Mouse (Mus musculus): Measurements from ENCODE around the gene Phgdh. TPM values are rescaled to one million over a fixed set of nuclear protein-coding genes. Genes with fewer than 3 reads are reported as not detected.
A peak's percentile ranks its signal among the peaks of the same experiment; 100 is the strongest.

Phgdh gene
- polyA plus RNA-seq, 1 experiment from 2014 or later = 137 TPM

DNA sequence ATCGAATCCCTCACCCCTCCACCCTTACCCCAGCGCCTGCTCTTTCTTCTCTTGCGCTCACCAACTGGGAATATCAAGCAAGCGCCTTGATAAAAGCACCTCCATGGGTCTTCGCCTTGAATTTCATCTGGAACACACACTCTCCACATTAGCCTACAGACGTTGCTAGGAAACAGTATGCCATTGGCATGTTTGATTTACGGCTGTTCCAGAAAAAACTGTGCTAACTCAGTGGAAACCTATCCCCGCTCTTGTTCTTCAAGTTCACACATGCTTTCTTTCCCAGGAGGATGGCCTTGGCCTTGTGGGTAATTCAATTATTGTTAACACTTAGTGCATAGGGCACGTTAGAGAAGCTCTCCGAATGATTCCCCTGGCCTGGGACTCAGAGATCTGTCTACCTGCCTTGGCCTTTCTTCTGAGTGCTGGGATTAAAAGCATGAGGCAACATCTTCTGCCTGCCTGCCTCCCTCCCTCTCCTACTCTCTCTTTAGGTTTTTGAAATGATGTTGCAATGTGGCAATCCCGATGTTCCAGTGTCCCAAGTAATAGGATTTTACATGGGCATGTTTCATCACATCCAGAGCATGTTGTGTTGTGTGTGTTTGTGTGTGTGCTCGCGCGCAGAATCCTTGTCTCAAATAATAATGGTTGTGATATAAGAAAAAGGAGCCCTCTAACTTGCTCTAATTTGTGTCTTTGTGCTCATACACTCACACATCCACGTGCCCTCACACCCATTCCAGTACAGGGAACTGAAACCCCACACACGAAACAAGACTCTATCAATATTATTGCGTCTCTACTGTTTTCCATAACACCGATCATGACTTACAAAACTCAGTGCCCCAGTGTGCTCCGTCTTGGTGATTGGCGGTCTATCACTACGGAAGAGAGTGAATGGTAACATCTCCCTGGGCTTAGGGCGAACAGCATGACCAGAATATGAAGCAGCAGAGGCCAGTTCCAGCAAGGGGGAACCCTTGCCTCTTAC, 2.8 kb downstream of the Phgdh start:
- H3K9me3 ChIP-seq (replicated peaks; ENCODE audit: control insufficient read depth, low read length, poor library complexity, severe bottlenecking) = no peaks in the 10 kb centered on the region
- WGBS = 57% methylated on average over 22 of the region's 22 CpGs
- ATAC-seq = peak; percentile 61
- H3K36me3 ChIP-seq (ENCODE audit: control insufficient read depth, insufficient read depth, low read length) = no peaks in the 10 kb centered on the region
- H3K4me1 ChIP-seq (ENCODE audit: control insufficient read depth, insufficient read depth, low read length) = peaks cover 26% of the 10 kb centered on the region
- H3K27ac ChIP-seq (ENCODE audit: low read length) = peak overlapping the region; percentile 48; the same call in 1 of the 2 replicates
- H3K9ac ChIP-seq (ENCODE audit: low read depth, low read length) = no peak overlapping the region
- H3K4me3 ChIP-seq (ENCODE audit: low read depth, low read length) = no peak overlapping the region
- no peaks in the 10 kb centered on the region for H3K27me3 ChIP-seq (ENCODE audit: control insufficient read depth, insufficient read depth, low read depth, low read length)
- peak overlapping the region; percentile 98 for H3K4me2 ChIP-seq (ENCODE audit: low read length)

DNA sequence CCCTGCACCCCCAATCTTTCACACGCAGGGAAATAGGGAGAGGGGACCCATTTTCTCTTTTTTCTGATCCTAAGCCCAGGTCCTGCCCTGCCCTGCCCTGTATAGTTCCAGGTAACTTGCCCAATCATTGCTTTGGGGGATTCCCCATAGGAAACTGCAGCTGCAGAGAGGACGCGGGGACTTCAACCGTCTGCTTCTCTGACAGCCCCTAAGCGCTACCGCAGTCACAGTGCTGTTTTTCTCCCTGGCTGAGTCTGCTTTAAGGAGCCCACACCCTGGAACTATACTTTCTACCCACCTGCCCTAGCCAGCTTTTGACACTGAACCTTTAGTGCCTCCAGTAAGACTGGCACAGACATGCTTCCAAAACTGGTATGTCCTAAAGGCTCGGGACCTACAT, 3.9 kb downstream of the Phgdh start:
- no peak overlapping the region for H3K4me3 ChIP-seq (ENCODE audit: low read depth, low read length)
- ATAC-seq = no peak
- H3K4me1 ChIP-seq (ENCODE audit: control insufficient read depth, insufficient read depth, low read length) = peaks cover 26% of the 10 kb centered on the region
- H3K36me3 ChIP-seq (ENCODE audit: control insufficient read depth, insufficient read depth, low read length) = no peaks in the 10 kb centered on the region
- no peak overlapping the region; the same call in 1 of the 2 replicates for H3K4me2 ChIP-seq (ENCODE audit: low read length)
- no peak overlapping the region for H3K9ac ChIP-seq (ENCODE audit: low read depth, low read length)
- H3K27me3 ChIP-seq (ENCODE audit: control insufficient read depth, insufficient read depth, low read depth, low read length) = no peaks in the 10 kb centered on the region
- 73% methylated on average over 7 of the region's 7 CpGs for WGBS
- no peaks in the 10 kb centered on the region for H3K9me3 ChIP-seq (replicated peaks; ENCODE audit: control insufficient read depth, low read length, poor library complexity, severe bottlenecking)
- H3K27ac ChIP-seq (ENCODE audit: low read length) = no peak overlapping the region

DNA sequence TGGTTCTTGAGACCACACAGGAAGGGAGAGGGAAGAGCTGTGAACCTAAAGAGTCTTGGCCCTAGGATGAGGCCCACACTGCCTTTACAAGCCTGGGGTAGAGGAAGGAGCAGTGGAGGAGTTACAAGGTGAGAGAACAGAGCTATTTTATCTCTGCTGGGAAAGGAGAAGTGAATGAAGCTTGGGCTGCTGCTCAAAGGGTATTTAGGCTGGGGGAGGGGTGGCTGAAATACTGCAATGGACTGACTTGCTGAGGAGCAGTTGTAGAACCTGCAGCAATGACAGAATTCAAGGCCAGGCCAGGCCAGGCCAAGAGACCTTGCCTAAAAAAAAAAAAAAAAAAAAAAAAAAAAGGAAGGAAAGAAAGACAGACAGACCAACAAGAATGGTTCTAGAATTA, 4.5 kb downstream of the Phgdh start:
- Histone ChIP-seq H3K4me2 (ENCODE audit: low read length) (no peak overlapping the region), H3K9ac (ENCODE audit: low read depth, low read length) (no peak overlapping the region), H3K4me1 (ENCODE audit: control insufficient read depth, insufficient read depth, low read length) (peaks cover 26% of the 10 kb centered on the region), H3K27ac (ENCODE audit: low read length) (no peak overlapping the region), H3K27me3 (ENCODE audit: control insufficient read depth, insufficient read depth, low read depth, low read length) (no peaks in the 10 kb centered on the region), H3K9me3 (replicated peaks; ENCODE audit: control insufficient read depth, low read length, poor library complexity, severe bottlenecking) (no peaks in the 10 kb centered on the region), H3K36me3 (ENCODE audit: control insufficient read depth, insufficient read depth, low read length) (no peaks in the 10 kb centered on the region), H3K4me3 (ENCODE audit: low read depth, low read length) (no peak overlapping the region)
- no peak for ATAC-seq

- Histone ChIP-seq H3K36me3 (ENCODE audit: control insufficient read depth, insufficient read depth, low read length) (no peaks in the 10 kb centered on the region), H3K27me3 (ENCODE audit: control insufficient read depth, insufficient read depth, low read depth, low read length) (no peaks in the 10 kb centered on the region), H3K4me2 (ENCODE audit: low read length) (no peak overlapping the region), H3K9ac (ENCODE audit: low read depth, low read length) (no peak overlapping the region), H3K4me3 (ENCODE audit: low read depth, low read length) (no peak overlapping the region), H3K27ac (ENCODE audit: low read length) (no peak overlapping the region), H3K4me1 (ENCODE audit: control insufficient read depth, insufficient read depth, low read length) (peaks cover 20% of the 10 kb centered on the region), H3K9me3 (replicated peaks; ENCODE audit: control insufficient read depth, low read length, poor library complexity, severe bottlenecking) (no peaks in the 10 kb centered on the region)
- ATAC-seq = no peak
- 86% methylated on average over 2 of the region's 2 CpGs for WGBS
Measured at GRCm38 (mm10) chr3:98334010-98334409, 5.8 kb downstream of the Phgdh start.

GRCm38 (mm10) chr3:98324235-98324634, 15.6 kb downstream of the Phgdh start:
- ATAC-seq = no peak
- H3K27ac ChIP-seq (ENCODE audit: low read length) = no peak overlapping the region
- no peaks in the 10 kb centered on the region for H3K9me3 ChIP-seq (replicated peaks; ENCODE audit: control insufficient read depth, low read length, poor library complexity, severe bottlenecking)
- no peaks in the 10 kb centered on the region for H3K36me3 ChIP-seq (ENCODE audit: control insufficient read depth, insufficient read depth, low read length)
- no peaks in the 10 kb centered on the region for H3K27me3 ChIP-seq (ENCODE audit: control insufficient read depth, insufficient read depth, low read depth, low read length)
- H3K9ac ChIP-seq (ENCODE audit: low read depth, low read length) = no peak overlapping the region
- 70% methylated on average over 9 of the region's 9 CpGs for WGBS
- no peak overlapping the region for H3K4me3 ChIP-seq (ENCODE audit: low read depth, low read length)
- H3K4me1 ChIP-seq (ENCODE audit: control insufficient read depth, insufficient read depth, low read length) = peaks cover 2% of the 10 kb centered on the region; the same call in 1 of the 2 replicates
- no peak overlapping the region for H3K4me2 ChIP-seq (ENCODE audit: low read length)

GRCm38 (mm10) chr3:98322209-98322608, 17.6 kb downstream of the Phgdh start:
- Histone ChIP-seq H3K4me2 (ENCODE audit: low read length) (no peak overlapping the region), H3K9me3 (replicated peaks; ENCODE audit: control insufficient read depth, low read length, poor library complexity, severe bottlenecking) (no peaks in the 10 kb centered on the region), H3K27ac (ENCODE audit: low read length) (no peak overlapping the region), H3K4me3 (ENCODE audit: low read depth, low read length) (no peak overlapping the region), H3K9ac (ENCODE audit: low read depth, low read length) (no peak overlapping the region), H3K36me3 (ENCODE audit: control insufficient read depth, insufficient read depth, low read length) (no peaks in the 10 kb centered on the region), H3K27me3 (ENCODE audit: control insufficient read depth, insufficient read depth, low read depth, low read length) (no peaks in the 10 kb centered on the region), H3K4me1 (ENCODE audit: control insufficient read depth, insufficient read depth, low read length) (peaks cover 8% of the 10 kb centered on the region; the same call in 1 of the 2 replicates)
- 91% methylated on average over 5 of the region's 5 CpGs for WGBS
- no peak for ATAC-seq

- peak overlapping the region; percentile 69; the same call in 1 of the 2 replicates for H3K27ac ChIP-seq (ENCODE audit: low read length)
- no peak overlapping the region for H3K4me2 ChIP-seq (ENCODE audit: low read length)
- H3K4me3 ChIP-seq (ENCODE audit: low read depth, low read length) = no peak overlapping the region
- no peak overlapping the region for H3K9ac ChIP-seq (ENCODE audit: low read depth, low read length)
- peaks cover 8% of the 10 kb centered on the region; the same call in 1 of the 2 replicates for H3K4me1 ChIP-seq (ENCODE audit: control insufficient read depth, insufficient read depth, low read length)
- 12% methylated on average over 2 of the region's 2 CpGs for WGBS
- no peaks in the 10 kb centered on the region for H3K9me3 ChIP-seq (replicated peaks; ENCODE audit: control insufficient read depth, low read length, poor library complexity, severe bottlenecking)
- peak; percentile 83 for ATAC-seq
- no peaks in the 10 kb centered on the region for H3K36me3 ChIP-seq (ENCODE audit: control insufficient read depth, insufficient read depth, low read length)
- H3K27me3 ChIP-seq (ENCODE audit: control insufficient read depth, insufficient read depth, low read depth, low read length) = no peaks in the 10 kb centered on the region
Measured at GRCm38 (mm10) chr3:98319190-98319589, 20.6 kb downstream of the Phgdh start.

- WGBS = 49% methylated on average over 3 of the region's 3 CpGs
- ATAC-seq = no peak
- Histone ChIP-seq H3K9me3 (replicated peaks; ENCODE audit: control insufficient read depth, low read length, poor library complexity, severe bottlenecking) (no peaks in the 10 kb centered on the region), H3K9ac (ENCODE audit: low read depth, low read length) (no peak overlapping the region), H3K27me3 (ENCODE audit: control insufficient read depth, insufficient read depth, low read depth, low read length) (no peaks in the 10 kb centered on the region), H3K4me3 (ENCODE audit: low read depth, low read length) (no peak overlapping the region), H3K36me3 (ENCODE audit: control insufficient read depth, insufficient read depth, low read length) (no peaks in the 10 kb centered on the region), H3K4me1 (ENCODE audit: control insufficient read depth, insufficient read depth, low read length) (0 out of 2 replicates have a peak, but pooled peaks cover 8% of the 10 kb centered on the region), H3K4me2 (ENCODE audit: low read length) (no peak overlapping the region), H3K27ac (ENCODE audit: low read length) (peak overlapping the region; percentile 46; the same call in 1 of the 2 replicates)
Measured at GRCm38 (mm10) chr3:98317143-98317542, 22.6 kb downstream of the Phgdh start.

GRCm38 (mm10) chr3:98315181-98315580, 24.6 kb downstream of the Phgdh start:
- 74% methylated on average over 2 of the region's 2 CpGs for WGBS
- no peak overlapping the region for H3K27ac ChIP-seq (ENCODE audit: low read length)
- no peak overlapping the region for H3K9ac ChIP-seq (ENCODE audit: low read depth, low read length)
- H3K36me3 ChIP-seq (ENCODE audit: control insufficient read depth, insufficient read depth, low read length) = no peaks in the 10 kb centered on the region
- H3K9me3 ChIP-seq (replicated peaks; ENCODE audit: control insufficient read depth, low read length, poor library complexity, severe bottlenecking) = no peaks in the 10 kb centered on the region
- H3K4me1 ChIP-seq (ENCODE audit: control insufficient read depth, insufficient read depth, low read length) = 0 out of 2 replicates have a peak, but pooled peaks cover 8% of the 10 kb centered on the region
- no peak for ATAC-seq
- H3K4me3 ChIP-seq (ENCODE audit: low read depth, low read length) = no peak overlapping the region
- no peak overlapping the region for H3K4me2 ChIP-seq (ENCODE audit: low read length)
- no peaks in the 10 kb centered on the region for H3K27me3 ChIP-seq (ENCODE audit: control insufficient read depth, insufficient read depth, low read depth, low read length)

Data from midbrain, embryonic 16.5 days (tissue).